Mouse (Mus musculus): ENCODE results near the gene Efcab6. TPM values are rescaled to one million over a fixed set of nuclear protein-coding genes. Genes with fewer than 3 reads are reported as not detected.

Gene Efcab6
- total and polyA plus RNA-seq, 3 experiments = not detected

DNA sequence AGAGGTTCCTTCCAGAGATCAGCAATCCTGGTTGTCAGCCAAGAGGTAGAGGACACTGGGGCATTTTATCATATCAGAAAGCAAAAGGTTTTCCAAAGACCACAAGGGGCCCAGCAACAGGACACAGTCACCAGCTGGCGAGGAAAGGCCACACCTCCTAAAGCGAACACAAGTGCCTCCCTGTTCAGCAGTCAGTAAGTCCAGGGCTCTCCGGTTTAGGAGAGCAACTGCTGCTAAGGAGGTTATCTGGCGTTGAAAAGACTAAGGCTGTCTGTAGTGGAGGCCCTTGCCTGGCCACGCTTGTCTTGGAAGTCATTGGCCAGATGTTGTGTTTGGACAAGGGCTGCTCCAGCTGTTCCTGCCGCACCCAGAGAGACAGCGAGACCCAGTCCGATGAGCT is 100.1 kb downstream of the Efcab6 start:
- TF ChIP-seq E2F4 (IDR thresholded peaks at IDR 0.05; ENCODE audit: insufficient replicate concordance, low read depth, low read length) (no peak), SIN3A (IDR thresholded peaks at IDR 0.05; ENCODE audit: low read length) (no peak), CHD1 (IDR thresholded peaks at IDR 0.05; ENCODE audit: low read depth, low read length) (no peak), BHLHE40 (IDR thresholded peaks at IDR 0.05; ENCODE audit: low read depth, low read length) (no peak), SMC3 (IDR thresholded peaks at IDR 0.05; ENCODE audit: low read depth, low read length) (no peak), USF2 (conservative IDR thresholded peaks at IDR 0.05; ENCODE audit: low read depth, low read length) (no peak), GABPA (IDR thresholded peaks at IDR 0.05; ENCODE audit: insufficient replicate concordance, low read depth, low read length) (no peak), JUN (IDR thresholded peaks at IDR 0.05; ENCODE audit: insufficient read depth, low read depth, low read length) (no peak), PAX5 (IDR thresholded peaks at IDR 0.05; ENCODE audit: low read length) (no peak), ELF1 (IDR thresholded peaks at IDR 0.05; ENCODE audit: low read depth, low read length) (no peak), CTCF (conservative IDR thresholded peaks at IDR 0.05 in 1 of 2, IDR thresholded peaks at IDR 0.05 in 1 of 2; ENCODE audit: low read depth in 2 of 2, low read length in 2 of 2) (no peak), POLR2A (IDR thresholded peaks at IDR 0.05; ENCODE audit: low read depth, low read length) (no peak)
- Histone ChIP-seq H3K4me2 (ENCODE audit: insufficient read depth, low read depth, poor library complexity, severe bottlenecking) (no peak overlapping the region), H3K4me1 (ENCODE audit: control insufficient read depth in 1 of 2, insufficient read depth in 2 of 2) (peaks cover 0 to 6% of the 10 kb centered on the region in 2 experiments; a peak in 2 of 4 replicates), H3K36me3 (replicated peaks in 1 of 2; ENCODE audit: control insufficient read depth in 1 of 2, insufficient read depth in 1 of 2, low read length in 1 of 2) (no peaks in the 10 kb centered on the region), H3K9me3 (replicated peaks; ENCODE audit: low read length) (no peaks in the 10 kb centered on the region), H3K27me3 (replicated peaks) (peaks cover 71% of the 10 kb centered on the region), H3K79me2 (replicated peaks; ENCODE audit: control insufficient read depth, extremely low read depth, insufficient read depth, poor library complexity, severe bottlenecking) (no peaks in the 10 kb centered on the region), H3K4me3 (replicated peaks in 1 of 3; ENCODE audit: low read depth in 2 of 3, low read length in 2 of 3, poor library complexity in 1 of 3) (no peak overlapping the region), H3K27ac (ENCODE audit: insufficient read depth, low read depth) (no peak overlapping the region), H3K9ac (ENCODE audit: insufficient read depth, low read depth) (no peak overlapping the region)
- DNase-seq (ENCODE audit: extremely low read depth) = no peak
- dilution Hi-C loops (cut with MboI; ENCODE audit: extremely low pct_ligation_motif_present, extremely low pct_unique_long_range_greater_than_20kb, low sequenced_read_pairs) = no loop called here
- in situ Hi-C loops (cut with MboI; ENCODE audit: low pct_ligation_motif_present, low pct_unique_long_range_greater_than_20kb, low sequenced_read_pairs) = no loop called here

DNA sequence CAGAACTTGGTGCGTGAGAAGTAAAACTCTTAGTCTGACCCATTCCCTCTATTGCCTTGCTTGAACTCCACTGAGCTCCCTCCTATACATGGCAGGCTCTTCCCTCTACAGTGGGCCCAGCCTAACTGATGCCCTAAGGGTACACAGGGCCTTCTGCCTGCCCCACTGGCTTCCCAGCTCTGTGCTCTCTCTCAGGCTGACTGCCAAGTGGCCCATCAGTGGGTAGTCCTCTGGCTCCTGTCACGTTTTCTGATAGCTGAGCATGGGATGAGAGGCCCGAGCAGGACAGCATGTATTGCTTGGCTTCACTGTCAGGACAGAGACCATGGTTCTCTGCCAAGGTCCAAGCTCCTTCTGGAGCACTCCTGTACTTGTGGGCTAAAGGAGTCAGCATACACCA is 106.8 kb downstream of the Efcab6 start:
- Histone ChIP-seq H3K9me3 (replicated peaks; ENCODE audit: low read length) (no peaks in the 10 kb centered on the region), H3K27me3 (replicated peaks) (peaks cover 74% of the 10 kb centered on the region), H3K9ac (ENCODE audit: insufficient read depth, low read depth) (no peak overlapping the region), H3K27ac (ENCODE audit: insufficient read depth, low read depth) (no peak overlapping the region), H3K4me3 (replicated peaks in 1 of 3; ENCODE audit: low read depth in 2 of 3, low read length in 2 of 3, poor library complexity in 1 of 3) (no peak overlapping the region), H3K36me3 (replicated peaks in 1 of 2; ENCODE audit: control insufficient read depth in 1 of 2, insufficient read depth in 1 of 2, low read length in 1 of 2) (no peaks in the 10 kb centered on the region), H3K4me2 (ENCODE audit: insufficient read depth, low read depth, poor library complexity, severe bottlenecking) (no peak overlapping the region), H3K79me2 (replicated peaks; ENCODE audit: control insufficient read depth, extremely low read depth, insufficient read depth, poor library complexity, severe bottlenecking) (no peaks in the 10 kb centered on the region), H3K4me1 (ENCODE audit: control insufficient read depth in 1 of 2, insufficient read depth in 2 of 2) (peaks cover 0 to 4% of the 10 kb centered on the region in 2 experiments; a peak in 2 of 4 replicates)
- DNase-seq (ENCODE audit: extremely low read depth) = no peak
- in situ Hi-C loops (cut with MboI; ENCODE audit: low pct_ligation_motif_present, low pct_unique_long_range_greater_than_20kb, low sequenced_read_pairs) (no loop called here), dilution Hi-C loops (cut with MboI; ENCODE audit: extremely low pct_ligation_motif_present, extremely low pct_unique_long_range_greater_than_20kb, low sequenced_read_pairs) (no loop called here)
- no peak for TF ChIP-seq JUN (IDR thresholded peaks at IDR 0.05; ENCODE audit: insufficient read depth, low read depth, low read length)

- H3K4me1 ChIP-seq (ENCODE audit: control insufficient read depth in 1 of 2, insufficient read depth in 2 of 2) = peaks cover 0 to 2% of the 10 kb centered on the region in 2 experiments; a peak in 2 of 4 replicates
- no peaks in the 10 kb centered on the region for H3K36me3 ChIP-seq (replicated peaks in 1 of 2; ENCODE audit: control insufficient read depth in 1 of 2, insufficient read depth in 1 of 2, low read length in 1 of 2)
- no peak overlapping the region for H3K9ac ChIP-seq (ENCODE audit: insufficient read depth, low read depth)
- dilution Hi-C loops (cut with MboI; ENCODE audit: extremely low pct_ligation_motif_present, extremely low pct_unique_long_range_greater_than_20kb, low sequenced_read_pairs) (no loop called here), in situ Hi-C loops (cut with MboI; ENCODE audit: low pct_ligation_motif_present, low pct_unique_long_range_greater_than_20kb, low sequenced_read_pairs) (no loop called here)
- no peak overlapping the region for H3K4me3 ChIP-seq (replicated peaks in 1 of 3; ENCODE audit: low read depth in 2 of 3, low read length in 2 of 3, poor library complexity in 1 of 3)
- H3K9me3 ChIP-seq (replicated peaks; ENCODE audit: low read length) = no peaks in the 10 kb centered on the region
- H3K4me2 ChIP-seq (ENCODE audit: insufficient read depth, low read depth, poor library complexity, severe bottlenecking) = no peak overlapping the region
- TF ChIP-seq ZKSCAN1 (IDR thresholded peaks at IDR 0.05; ENCODE audit: borderline replicate concordance, low read depth, low read length) = no peak
- H3K79me2 ChIP-seq (replicated peaks; ENCODE audit: control insufficient read depth, extremely low read depth, insufficient read depth, poor library complexity, severe bottlenecking) = no peaks in the 10 kb centered on the region
- no peak overlapping the region for H3K27ac ChIP-seq (ENCODE audit: insufficient read depth, low read depth)
- DNase-seq (ENCODE audit: extremely low read depth) = no peak
- H3K27me3 ChIP-seq (replicated peaks) = peaks cover 75% of the 10 kb centered on the region
These were observed 108.2 kb downstream of the Efcab6 start for GRCm38 (mm10) chr15:83956996-83957395.
